Mouse (Mus musculus): ENCODE measurements around the gene Fgf4.
A peak's percentile ranks its signal among the peaks of the same experiment; 100 is the strongest.

Gene Fgf4

GRCm38 (mm10) chr7:144847067-144847466 lies at the start of gene Fgf4:
Gene Fgf4 (plus strand): TSS chr7:144847367.
- no peak for DNase-seq (ENCODE audit: inconsistent ontology term)

- DNase-seq (ENCODE audit: inconsistent ontology term): peak; percentile 44
Measured at GRCm38 (mm10) chr7:144798471-144798870, 48.7 kb upstream of the Fgf4 start.

GRCm38 (mm10) chr7:144807036-144807435 lies 40.1 kb upstream of the Fgf4 start:
- no peak for DNase-seq (ENCODE audit: inconsistent ontology term)

- DNase-seq (ENCODE audit: inconsistent ontology term): no peak
Measured at GRCm38 (mm10) chr7:144807976-144808577, 39.1 kb upstream of the Fgf4 start.

GRCm38 (mm10) chr7:144811521-144811920 lies 35.6 kb upstream of the Fgf4 start:
- no peak for DNase-seq (ENCODE audit: inconsistent ontology term)

- DNase-seq (ENCODE audit: inconsistent ontology term): no peak
Measured at GRCm38 (mm10) chr7:144821901-144822300, 25.3 kb upstream of the Fgf4 start.

- DNase-seq (ENCODE audit: inconsistent ontology term): peak; percentile 16
Measured at GRCm38 (mm10) chr7:144823988-144824387, 23.2 kb upstream of the Fgf4 start.

GRCm38 (mm10) chr7:144828369-144828768 lies 18.8 kb upstream of the Fgf4 start:
- DNase-seq (ENCODE audit: inconsistent ontology term): no peak

- no peak for DNase-seq (ENCODE audit: inconsistent ontology term)
Measured at GRCm38 (mm10) chr7:144837891-144838488, 9.2 kb upstream of the Fgf4 start, which contains the start of gene Fgf3. Gene Fgf3 (plus strand): TSS chr7:144838083.

GRCm38 (mm10) chr7:144838522-144839503 lies 8.4 kb upstream of the Fgf4 start:
- DNase-seq (ENCODE audit: inconsistent ontology term): peak; percentile 30

- no peak for DNase-seq (ENCODE audit: inconsistent ontology term)
Measured at GRCm38 (mm10) chr7:144846158-144846557, 1.0 kb upstream of the Fgf4 start.

- no peak for DNase-seq (ENCODE audit: inconsistent ontology term)
Measured at GRCm38 (mm10) chr7:144851321-144851720, 4.2 kb downstream of the Fgf4 start.

GRCm38 (mm10) chr7:144854966-144855365 lies 7.8 kb downstream of the Fgf4 start:
- DNase-seq (ENCODE audit: inconsistent ontology term): no peak

GRCm38 (mm10) chr7:144857158-144857557 lies 10.0 kb downstream of the Fgf4 start:
- no peak for DNase-seq (ENCODE audit: inconsistent ontology term)

- no peak for DNase-seq (ENCODE audit: inconsistent ontology term)
Measured at GRCm38 (mm10) chr7:144857826-144858342, 10.7 kb downstream of the Fgf4 start.

- no peak for DNase-seq (ENCODE audit: inconsistent ontology term)
Measured at GRCm38 (mm10) chr7:144858702-144859101, 11.5 kb downstream of the Fgf4 start.

- no peak for DNase-seq (ENCODE audit: inconsistent ontology term)
Measured at GRCm38 (mm10) chr7:144861056-144861768, 14.0 kb downstream of the Fgf4 start.

GRCm38 (mm10) chr7:144861769-144862070 lies 14.6 kb downstream of the Fgf4 start:
- DNase-seq (ENCODE audit: inconsistent ontology term): peak; percentile 25

- no peak for DNase-seq (ENCODE audit: inconsistent ontology term)
Measured at GRCm38 (mm10) chr7:144862126-144862525, 15.0 kb downstream of the Fgf4 start.

- DNase-seq (ENCODE audit: inconsistent ontology term): no peak
Measured at GRCm38 (mm10) chr7:144862712-144863111, 15.5 kb downstream of the Fgf4 start.

- DNase-seq (ENCODE audit: inconsistent ontology term): no peak
Measured at GRCm38 (mm10) chr7:144863196-144863595, 16.0 kb downstream of the Fgf4 start.

All from Muller cell, postnatal 12 days (primary cell).